Mouse (Mus musculus) myocyte (in vitro differentiated cells): ENCODE data around the gene Cd7.

Experiments
- MAX ChIP-seq: IDR thresholded peaks from one replicate; pipeline ENCODE4 v1.6.1; 2011; ENCODE audit warnings: low read depth, mild to moderate bottlenecking, control low read depth
- MYOD1 ChIP-seq, 3 experiments: IDR thresholded peaks; one replicate each; pipeline ENCODE4 v1.6.1; 2011; ENCODE audit warnings: control low read depth in 2 of 3, low read depth in 2 of 3, mild to moderate bottlenecking in 2 of 3, moderate library complexity in 1 of 3; ENCODE audit not compliant: insufficient read length in 2 of 3, control insufficient read depth in 1 of 3
- MYOG ChIP-seq, 3 experiments: IDR thresholded peaks; one replicate each; pipeline ENCODE4 v1.6.1; 2011; ENCODE audit warnings: control low read depth in 2 of 3, low read depth in 2 of 3, mild to moderate bottlenecking in 2 of 3; ENCODE audit not compliant: insufficient read length in 2 of 3, control insufficient read depth in 1 of 3, insufficient read depth in 1 of 3
- POLR2A ChIP-seq: IDR thresholded peaks from one replicate; pipeline ENCODE4 v1.6.1; 2011; ENCODE audit warnings: low read depth, mild to moderate bottlenecking, control low read depth, moderate library complexity; ENCODE audit not compliant: insufficient read length
- TCF12 ChIP-seq: IDR thresholded peaks from one replicate; pipeline ENCODE4 v1.6.1; 2011; ENCODE audit warnings: mild to moderate bottlenecking, control low read depth; ENCODE audit not compliant: poor library complexity, insufficient read depth, severe bottlenecking

DNA sequence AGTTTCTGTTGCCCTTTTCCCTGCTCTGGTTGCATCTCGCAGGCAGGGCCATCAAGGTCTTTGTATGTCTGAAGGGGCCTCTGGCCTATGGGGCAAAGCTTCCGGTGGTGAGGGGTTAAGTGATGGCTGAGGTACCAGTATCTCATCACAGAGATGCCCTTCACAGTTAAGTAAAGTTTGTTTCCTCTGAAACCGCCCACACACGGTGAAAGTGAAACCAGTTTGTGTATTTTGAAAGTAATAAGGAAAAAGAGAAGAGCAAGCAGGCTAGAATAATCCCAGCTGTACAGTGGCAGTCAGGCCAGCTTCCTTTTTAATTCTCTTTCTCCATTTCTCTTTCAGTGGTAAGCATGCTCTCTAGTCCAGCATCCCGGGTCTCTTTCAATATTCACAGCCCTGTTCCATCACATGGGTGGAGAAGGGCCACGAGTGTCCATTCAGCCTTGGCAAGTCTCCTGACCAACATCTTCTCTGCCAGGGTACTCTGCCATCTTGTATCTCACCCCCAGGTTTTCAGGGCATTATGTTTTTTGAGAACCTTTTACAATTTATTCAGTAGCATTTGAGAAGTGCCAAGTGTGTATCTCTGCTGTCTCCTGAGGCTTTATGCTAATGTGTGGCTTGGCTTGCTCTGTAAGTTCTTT, 43.8 kb upstream of the Cd7 start:
- TF ChIP-seq MAX (no peak), MYOG (IDR thresholded peaks at IDR 0.05; ENCODE audit: control insufficient read depth in 1 of 3, insufficient read depth in 1 of 3, insufficient read length in 2 of 3, low read depth in 2 of 3) (no peak), MYOD1 (IDR thresholded peaks at IDR 0.05; ENCODE audit: control insufficient read depth in 1 of 3, insufficient read length in 2 of 3, low read depth in 2 of 3) (no peak), TCF12 (no peak), POLR2A (no peak)
